Mouse (Mus musculus) stomach, embryonic 15.5 days (tissue): ENCODE measurements at regions not wholly inside any gene's neighbourhood (a gene's known extent, or its start where the extent isn't known, plus 50 kb on each side); places are given as distances from the start of the nearest gene placed in this dataset.

Source experiments
- ATAC-seq: fragments of 200-750 bp; cut with Nextera tagmentation; 2 replicates; pipeline ENCODE4 v1.8.0; 2017; ENCODE audit warnings: low read depth, moderate number of reproducible peaks, moderate TSS enrichment; ENCODE audit not compliant: insufficient read depth, low FRiP score
- H3K27ac ChIP-seq: fragments of 300-500 bp; sonication (generic); 2 replicates; pipeline ENCODE4 v1.5.1; 2015; ENCODE audit warnings: mild to moderate bottlenecking, inconsistent platforms
- H3K27me3 ChIP-seq: fragments of 300-500 bp; sonication (generic); replicated peaks from 2 replicates; pipeline ENCODE4 v1.6.1; 2015; ENCODE audit warnings: inconsistent platforms
- H3K36me3 ChIP-seq: fragments of 300-500 bp; sonication (generic); 2 replicates; pipeline ENCODE4 v1.6.1; 2015; ENCODE audit warnings: inconsistent platforms
- H3K4me1 ChIP-seq: fragments of 300-500 bp; sonication (generic); 2 replicates; pipeline ENCODE4 v1.6.1; 2015; ENCODE audit warnings: inconsistent platforms
- H3K4me2 ChIP-seq: fragments of 300-500 bp; sonication (generic); 2 replicates; pipeline ENCODE4 v1.6.1; 2015; ENCODE audit warnings: mild to moderate bottlenecking, inconsistent platforms
- H3K4me3 ChIP-seq: fragments of 300-500 bp; sonication (generic); replicated peaks from 2 replicates; pipeline ENCODE4 v1.5.1; 2015; ENCODE audit warnings: inconsistent platforms
- H3K9ac ChIP-seq: fragments of 300-500 bp; sonication (generic); 2 replicates; pipeline ENCODE4 v1.6.1; 2015; ENCODE audit warnings: inconsistent platforms
- H3K9me3 ChIP-seq: fragments of 300-500 bp; sonication (generic); 2 replicates; pipeline ENCODE4 v1.6.1; 2016; ENCODE audit warnings: inconsistent platforms
- WGBS: fragments of 180-500 bp; shearing (Covaris S2); methylation state at CpG from one replicate; pipeline ENCODE4 v1.1.7; 2015; 5-methylcytosine and 5-hydroxymethylcytosine counted together

DNA sequence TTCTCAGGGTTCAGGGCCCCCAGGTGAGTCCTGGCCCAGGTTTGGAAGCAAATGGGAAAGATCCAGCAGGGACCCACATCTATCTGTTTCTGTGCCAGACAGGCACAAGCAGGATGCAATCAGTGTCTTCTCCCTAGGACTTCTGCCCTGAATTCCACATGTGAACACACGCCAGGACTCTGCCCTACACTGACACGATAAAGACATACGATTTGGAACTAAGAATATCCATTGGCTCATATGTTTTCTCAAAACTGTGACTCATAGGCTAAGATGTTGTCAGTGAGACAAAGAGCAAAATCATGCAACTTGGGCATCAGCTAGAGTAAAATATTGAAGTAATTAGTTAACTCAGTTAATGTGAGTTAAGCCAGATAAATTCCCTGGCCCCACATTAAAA, 112.6 kb downstream of the Cxcl12 start:
- Histone ChIP-seq H3K4me1 (no peaks in the 10 kb centered on the region), H3K9ac (no peak overlapping the region), H3K27me3 (no peaks in the 10 kb centered on the region), H3K4me3 (no peak overlapping the region), H3K36me3 (no peaks in the 10 kb centered on the region), H3K9me3 (no peaks in the 10 kb centered on the region), H3K4me2 (no peak overlapping the region), H3K27ac (no peak overlapping the region)
- 65% methylated on average over 3 of the region's 3 CpGs for WGBS
- ATAC-seq: no peak

DNA sequence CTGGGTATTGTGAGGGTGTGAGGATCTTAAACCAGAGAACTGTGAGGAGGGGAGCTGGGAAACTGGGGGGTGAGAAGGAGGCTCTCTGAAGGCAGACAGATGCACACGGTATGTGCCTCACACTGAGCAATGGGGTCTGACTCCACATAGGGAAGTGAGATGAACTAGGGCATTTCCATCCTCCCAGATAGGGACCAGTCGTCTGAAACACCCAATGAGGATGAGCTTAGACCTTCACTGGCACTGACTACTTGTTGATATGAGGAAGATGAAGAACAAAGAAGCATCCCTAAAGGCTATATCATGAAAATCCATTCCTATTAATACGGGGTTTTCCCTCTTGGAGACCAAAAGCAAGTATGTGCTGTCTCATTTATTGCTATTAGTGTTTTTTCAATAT, 115.3 kb downstream of the Cxcl12 start:
- 67% methylated on average over 3 of the region's 3 CpGs for WGBS
- Histone ChIP-seq H3K9ac (no peak overlapping the region), H3K36me3 (no peaks in the 10 kb centered on the region), H3K4me2 (no peak overlapping the region), H3K27ac (no peak overlapping the region), H3K4me3 (no peak overlapping the region), H3K27me3 (no peaks in the 10 kb centered on the region), H3K9me3 (no peaks in the 10 kb centered on the region), H3K4me1 (no peaks in the 10 kb centered on the region)
- ATAC-seq: no peak

DNA sequence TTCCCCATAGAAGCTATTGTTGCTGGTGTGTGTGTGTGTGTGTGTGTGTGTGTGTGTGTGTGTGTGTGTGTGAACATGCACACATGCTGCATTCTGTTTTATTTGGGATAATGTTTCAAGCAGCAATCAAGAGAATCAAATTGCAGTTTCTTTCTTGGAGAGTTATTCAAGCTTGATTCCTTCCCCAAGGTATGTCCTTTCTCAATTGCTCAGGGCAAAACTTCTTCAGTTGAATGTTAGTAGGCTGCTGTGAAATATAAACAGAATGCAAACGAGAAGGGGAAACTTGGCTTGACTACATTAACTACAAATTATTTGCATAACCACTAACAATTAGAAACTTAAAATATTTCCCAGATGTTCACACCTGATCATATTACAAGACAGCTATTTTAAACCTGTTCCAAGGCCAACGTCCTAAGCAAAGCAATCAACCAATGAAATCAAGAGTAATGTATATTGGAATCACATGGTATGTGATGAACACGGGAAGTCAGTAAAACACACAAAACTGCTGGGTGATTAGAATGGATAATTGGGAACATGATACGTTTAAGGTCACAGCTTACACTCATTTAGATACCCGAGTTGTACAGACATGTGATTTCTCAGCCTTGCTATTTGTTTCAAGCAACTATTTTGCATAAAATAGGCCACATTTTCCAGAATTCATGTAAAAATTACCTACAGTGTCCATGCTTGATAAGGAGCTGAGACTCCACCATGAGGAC, 116.2 kb downstream of the Cxcl12 start:
- Histone ChIP-seq H3K9ac (no peak overlapping the region), H3K27ac (no peak overlapping the region), H3K4me1 (no peaks in the 10 kb centered on the region), H3K27me3 (no peaks in the 10 kb centered on the region), H3K36me3 (no peaks in the 10 kb centered on the region), H3K4me2 (no peak overlapping the region), H3K9me3 (no peaks in the 10 kb centered on the region), H3K4me3 (no peak overlapping the region)
- WGBS: 73% methylated on average over 5 of the region's 5 CpGs
- ATAC-seq: no peak

DNA sequence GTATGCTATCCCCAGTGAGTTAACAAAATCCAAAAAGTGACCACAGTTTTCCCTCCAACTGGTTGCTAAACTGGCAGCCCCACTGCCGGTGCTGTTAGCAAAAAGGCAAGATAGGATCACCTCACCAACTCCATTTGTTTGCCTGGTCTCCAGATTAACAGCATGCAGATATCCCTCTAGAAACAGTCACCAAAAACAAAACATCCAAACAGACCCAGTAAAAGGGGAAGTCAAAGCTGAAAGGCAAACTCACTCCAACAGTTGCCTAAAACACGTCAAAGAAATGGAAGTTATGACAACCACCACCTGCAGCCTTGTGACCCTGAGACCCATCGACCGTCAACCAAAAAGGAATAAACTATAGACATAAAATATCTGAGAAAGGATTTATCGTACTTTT, 119.1 kb downstream of the Cxcl12 start:
- Histone ChIP-seq H3K9me3 (no peaks in the 10 kb centered on the region), H3K27ac (no peak overlapping the region), H3K27me3 (no peaks in the 10 kb centered on the region), H3K4me3 (no peak overlapping the region), H3K4me1 (no peaks in the 10 kb centered on the region), H3K36me3 (no peaks in the 10 kb centered on the region), H3K9ac (no peak overlapping the region), H3K4me2 (no peak overlapping the region)
- WGBS: 64% methylated on average over 5 of the region's 5 CpGs
- no peak for ATAC-seq

DNA sequence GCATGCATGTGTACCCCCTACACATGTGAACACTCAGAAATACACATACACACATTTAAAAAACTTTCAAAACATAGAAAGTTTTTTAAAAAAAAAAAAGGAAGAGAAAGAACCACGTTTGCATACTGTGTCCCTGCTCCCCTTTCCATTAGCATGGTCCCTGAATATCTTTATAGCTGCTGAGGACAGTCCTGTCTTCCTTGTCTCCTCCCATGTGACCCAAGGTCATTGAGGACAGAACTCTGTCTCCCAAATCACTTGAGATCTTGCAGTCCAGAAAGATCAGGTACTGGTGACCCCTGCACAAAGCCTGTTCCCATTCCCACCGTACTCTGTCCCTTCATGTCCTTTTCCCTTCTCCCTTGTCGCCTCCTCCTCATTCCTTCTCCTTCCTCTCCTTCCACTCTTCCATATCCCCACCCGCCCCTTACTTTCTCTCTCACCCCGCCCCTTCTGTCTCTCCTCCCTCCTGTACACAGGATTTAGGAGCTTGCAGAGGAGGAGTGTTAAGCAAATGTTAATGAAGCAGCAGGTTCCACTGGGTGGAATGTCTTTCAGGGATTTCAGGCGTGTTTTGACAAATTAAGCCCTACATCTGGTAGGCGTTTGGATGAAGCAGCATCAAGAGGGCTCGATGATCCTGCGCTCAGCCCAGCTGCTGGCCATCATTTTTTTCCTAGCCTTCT, 125.6 kb downstream of the Cxcl12 start:
- 29% methylated on average over 9 of the region's 9 CpGs for WGBS
- Histone ChIP-seq H3K27me3 (no peaks in the 10 kb centered on the region), H3K9ac (no peak overlapping the region), H3K9me3 (no peaks in the 10 kb centered on the region), H3K4me3 (no peak overlapping the region), H3K36me3 (no peaks in the 10 kb centered on the region), H3K4me1 (no peaks in the 10 kb centered on the region), H3K27ac (no peak overlapping the region), H3K4me2 (no peak overlapping the region)
- no peak for ATAC-seq

DNA sequence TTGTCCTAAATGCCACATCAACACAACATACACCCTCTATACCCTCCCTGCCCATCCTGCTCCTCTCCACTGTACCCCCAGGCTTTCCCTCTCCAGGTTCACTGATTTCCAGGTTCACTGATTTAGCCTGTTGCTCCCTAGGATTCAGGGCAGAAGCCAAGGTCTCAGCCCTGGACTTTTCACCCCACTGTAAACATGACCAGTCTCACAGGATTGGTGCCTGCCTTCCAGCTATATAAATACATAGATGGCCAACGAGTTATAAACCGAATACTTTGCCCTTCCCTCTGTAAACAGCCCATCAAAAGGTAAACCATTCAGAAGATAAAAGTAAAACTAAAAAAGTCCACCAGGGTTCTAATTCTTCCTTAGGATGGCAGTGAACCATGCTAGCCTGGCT, 129.6 kb downstream of the Cxcl12 start:
- H3K9ac ChIP-seq: no peak overlapping the region
- H3K4me1 ChIP-seq: no peaks in the 10 kb centered on the region; the same call in 1 of the 2 replicates
- WGBS: 44% methylated on average over 2 of the region's 2 CpGs
- H3K27me3 ChIP-seq: no peaks in the 10 kb centered on the region
- no peak overlapping the region for H3K4me2 ChIP-seq
- no peak overlapping the region for H3K27ac ChIP-seq
- no peak; the same call in 1 of the 2 replicates for ATAC-seq
- H3K9me3 ChIP-seq: no peaks in the 10 kb centered on the region
- H3K4me3 ChIP-seq: no peak overlapping the region
- H3K36me3 ChIP-seq: no peaks in the 10 kb centered on the region

DNA sequence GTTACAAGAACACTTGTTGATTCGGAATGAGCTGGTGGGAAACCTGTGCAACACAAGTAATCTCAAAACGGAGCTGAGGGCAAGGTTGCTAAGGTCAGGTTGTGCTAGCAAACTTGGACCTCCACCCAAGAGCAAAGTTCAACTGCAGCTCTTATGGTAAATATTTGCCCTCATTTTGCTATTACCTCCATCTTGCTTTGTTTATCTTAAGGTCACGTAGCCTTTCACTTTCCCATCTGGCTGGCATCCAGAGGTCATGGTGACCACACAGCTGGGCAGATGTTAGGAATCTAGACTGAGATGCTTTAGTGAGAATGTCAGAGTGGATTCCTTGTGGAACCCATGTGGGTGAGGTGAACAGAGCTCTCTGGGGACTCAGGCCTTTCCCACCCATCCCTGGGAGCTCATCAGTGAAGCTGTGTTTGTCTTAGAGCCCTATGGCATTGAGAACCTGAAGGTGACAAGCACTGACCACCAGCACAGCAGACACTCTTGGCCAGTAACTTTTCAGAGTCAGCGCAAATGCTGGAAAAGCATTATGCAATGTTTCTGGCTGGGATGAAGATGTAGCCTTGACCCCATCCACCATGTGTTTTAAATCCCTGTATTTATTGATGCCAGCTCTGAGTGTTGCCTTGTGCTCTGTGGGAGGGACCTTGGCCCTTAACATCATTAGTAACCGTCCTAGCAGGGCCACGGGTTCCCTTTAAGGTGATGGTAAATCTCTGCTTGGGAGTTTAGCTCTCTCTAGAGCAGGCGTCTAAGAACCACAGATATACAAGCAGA, 131.4 kb downstream of the Cxcl12 start:
- Histone ChIP-seq H3K4me2 (no peak overlapping the region), H3K27ac (no peak overlapping the region), H3K4me1 (no peaks in the 10 kb centered on the region; the same call in 1 of the 2 replicates), H3K36me3 (no peaks in the 10 kb centered on the region), H3K4me3 (no peak overlapping the region), H3K9me3 (no peaks in the 10 kb centered on the region), H3K27me3 (no peaks in the 10 kb centered on the region), H3K9ac (no peak overlapping the region)
- WGBS: 40% methylated on average over 7 of the region's 7 CpGs
- no peak for ATAC-seq

DNA sequence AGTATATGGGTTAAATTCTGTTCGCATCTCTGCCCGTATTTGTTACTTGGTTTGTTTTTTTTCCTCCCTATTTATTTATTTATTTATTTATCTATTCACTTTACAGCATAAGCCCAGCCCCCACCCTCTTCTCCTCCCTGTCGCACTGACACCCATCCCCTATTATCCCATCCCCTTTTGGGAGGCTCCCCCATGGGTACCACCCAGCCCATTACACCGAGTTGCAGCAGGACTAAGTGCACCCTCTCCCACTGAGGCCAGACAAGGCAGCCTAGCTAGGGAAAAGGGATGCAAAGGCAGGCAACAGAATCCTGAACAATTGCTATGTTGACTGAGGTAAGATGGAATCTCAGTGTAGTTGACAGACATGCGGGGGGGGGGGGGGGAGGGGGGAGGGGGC, 135.0 kb downstream of the Cxcl12 start:
- 46% methylated on average over 5 of the region's 5 CpGs for WGBS
- Histone ChIP-seq H3K27me3 (no peaks in the 10 kb centered on the region), H3K36me3 (no peaks in the 10 kb centered on the region), H3K4me2 (no peak overlapping the region), H3K27ac (no peak overlapping the region), H3K9me3 (no peaks in the 10 kb centered on the region), H3K4me1 (no peaks in the 10 kb centered on the region; the same call in 1 of the 2 replicates), H3K4me3 (no peak overlapping the region), H3K9ac (no peak overlapping the region)
- ATAC-seq: no peak

DNA sequence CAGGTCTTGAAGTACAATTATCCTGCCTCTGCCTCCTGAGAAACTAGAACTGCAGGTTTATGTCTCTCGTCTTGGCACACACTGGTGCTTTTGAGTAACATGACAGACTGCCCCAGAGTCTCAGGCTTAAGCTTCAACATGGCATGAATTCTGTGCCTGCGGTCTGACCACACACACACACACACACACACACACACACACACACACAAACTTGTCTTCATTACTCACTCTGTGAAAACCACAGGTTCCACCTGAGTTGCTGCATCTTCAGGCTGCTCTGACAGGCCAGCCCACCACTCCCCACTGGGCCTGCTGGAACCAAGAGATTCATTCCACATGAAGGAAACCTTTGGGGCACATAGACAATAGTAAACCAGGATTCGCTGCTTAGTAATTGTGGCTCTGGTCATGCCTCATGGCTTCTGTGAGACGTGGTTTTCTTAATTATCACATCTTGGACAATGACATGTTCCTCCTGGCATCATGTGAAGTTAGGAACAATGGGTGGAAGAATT, 137.5 kb downstream of the Cxcl12 start:
- Histone ChIP-seq H3K27me3 (no peaks in the 10 kb centered on the region), H3K4me3 (no peak overlapping the region), H3K4me1 (no peaks in the 10 kb centered on the region), H3K36me3 (no peaks in the 10 kb centered on the region), H3K27ac (no peak overlapping the region), H3K4me2 (no peak overlapping the region), H3K9ac (no peak overlapping the region), H3K9me3 (no peaks in the 10 kb centered on the region)
- no peak for ATAC-seq
- 80% methylated on average over 4 of the region's 4 CpGs for WGBS

DNA sequence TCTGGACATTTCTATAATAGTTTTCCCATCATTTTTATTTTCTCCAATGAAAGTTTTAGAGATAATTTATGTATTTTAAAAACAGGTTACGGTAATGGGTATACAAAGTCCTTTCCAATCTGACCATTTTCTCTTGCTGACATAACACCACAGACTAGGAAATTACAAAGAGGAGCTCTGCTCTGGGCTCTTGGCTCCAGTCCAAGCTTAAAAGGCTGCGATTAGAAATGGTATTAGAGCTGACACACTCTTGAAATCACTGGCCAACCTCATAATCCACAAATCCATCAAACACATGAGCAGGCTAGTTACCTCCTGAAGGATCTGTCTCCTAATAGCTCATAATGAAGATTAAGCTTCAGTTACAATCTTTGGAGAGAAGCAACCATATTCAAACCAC, 140.3 kb downstream of the Cxcl12 start:
- H3K4me1 ChIP-seq: no peaks in the 10 kb centered on the region
- H3K27ac ChIP-seq: no peak overlapping the region
- H3K4me2 ChIP-seq: no peak overlapping the region
- no peaks in the 10 kb centered on the region for H3K27me3 ChIP-seq
- 46% methylated on average over 2 of the region's 2 CpGs for WGBS
- no peak overlapping the region for H3K9ac ChIP-seq
- H3K9me3 ChIP-seq: no peaks in the 10 kb centered on the region
- no peaks in the 10 kb centered on the region for H3K36me3 ChIP-seq
- no peak for ATAC-seq
- no peak overlapping the region for H3K4me3 ChIP-seq

DNA sequence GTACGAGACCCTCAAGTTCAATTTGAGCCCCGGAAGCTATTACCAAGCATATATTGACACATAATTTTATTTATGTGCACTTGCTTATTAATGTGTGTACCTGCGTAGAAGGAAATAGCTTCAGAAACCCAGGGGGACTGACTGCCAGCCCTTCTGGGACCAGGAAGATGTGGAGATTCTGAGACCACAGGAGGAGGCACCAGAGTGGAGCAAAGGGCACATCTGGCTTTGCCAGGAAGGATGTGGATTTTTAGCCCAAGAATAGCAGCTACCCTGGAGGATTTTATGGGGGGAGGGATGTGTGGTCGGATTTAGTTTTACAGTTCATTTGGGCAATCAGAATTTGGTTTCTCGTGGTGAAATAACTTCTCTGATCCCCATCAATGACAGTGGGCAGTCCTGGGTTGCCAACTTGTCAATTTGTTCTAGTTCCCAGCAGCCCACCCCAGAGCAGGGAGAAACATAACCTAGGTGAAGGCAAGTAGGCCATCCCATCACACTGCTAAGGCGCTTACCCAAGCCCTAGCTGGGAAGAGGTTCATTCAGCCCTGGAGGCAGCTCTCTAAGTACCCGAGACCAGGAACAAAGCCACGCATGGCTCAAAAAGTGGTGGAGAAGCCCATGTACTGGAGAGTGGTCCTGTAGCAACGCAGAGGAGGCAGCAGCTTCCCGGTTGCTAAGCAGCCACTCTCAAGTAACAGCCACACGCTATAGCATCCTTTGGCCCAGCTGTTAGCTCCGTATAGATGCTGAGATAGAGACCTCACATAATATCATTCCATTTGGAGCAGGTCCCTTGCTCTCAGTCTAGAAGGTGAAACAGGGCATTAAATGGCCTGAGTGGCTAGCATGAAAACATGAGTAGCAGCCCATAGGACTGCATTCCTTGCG, 144.8 kb downstream of the Cxcl12 start:
- no peaks in the 10 kb centered on the region for H3K36me3 ChIP-seq
- H3K4me1 ChIP-seq: no peaks in the 10 kb centered on the region
- no peak for ATAC-seq
- no peak overlapping the region for H3K4me3 ChIP-seq
- no peak overlapping the region for H3K27ac ChIP-seq
- WGBS: 79% methylated on average over 13 of the region's 13 CpGs
- no peaks in the 10 kb centered on the region for H3K27me3 ChIP-seq
- H3K9me3 ChIP-seq: no peaks in the 10 kb centered on the region
- no peak overlapping the region for H3K9ac ChIP-seq
- H3K4me2 ChIP-seq: no peak overlapping the region
